Mouse (Mus musculus) CD8-positive naive resting alpha-beta T cell, adult 2 months (primary cell): Measurements from ENCODE around the gene Adgra3.

ENCODE experiments used
- DNase-seq, 2 experiments: peaks; one replicate each; pipeline ENCODE4 v3.0.0; 2022; ENCODE audit warnings: low read depth in 2 of 2, low spot score in 2 of 2

Adgra3 gene

GRCm38 (mm10) chr5:50058421-50059286 is at the start of gene Adgra3:
TSS of gene Adgra3 (minus strand) at chr5:50059006.
- peak in 1 of 2 experiments; percentile 1 for DNase-seq

- no peak for DNase-seq
Observed at GRCm38 (mm10) chr5:50083441-50083840, 24.6 kb upstream of the Adgra3 start.

GRCm38 (mm10) chr5:50074245-50074644 is 15.4 kb upstream of the Adgra3 start:
- DNase-seq = no peak

- no peak for DNase-seq
Observed at GRCm38 (mm10) chr5:50064236-50064635, 5.4 kb upstream of the Adgra3 start.

- no peak for DNase-seq
Observed at GRCm38 (mm10) chr5:50059586-50059985, 780 bp upstream of the Adgra3 start.

- no peak for DNase-seq
Observed at GRCm38 (mm10) chr5:50057612-50058420, 990 bp downstream of the Adgra3 start.

- DNase-seq = no peak
Observed at GRCm38 (mm10) chr5:50052456-50052855, 6.3 kb downstream of the Adgra3 start.

GRCm38 (mm10) chr5:50050668-50051425 is 8.0 kb downstream of the Adgra3 start:
- DNase-seq = no peak

GRCm38 (mm10) chr5:50050037-50050436 is 8.8 kb downstream of the Adgra3 start:
- DNase-seq = no peak

GRCm38 (mm10) chr5:50049506-50049905 is 9.3 kb downstream of the Adgra3 start:
- no peak for DNase-seq

GRCm38 (mm10) chr5:50048960-50049359 is 9.8 kb downstream of the Adgra3 start:
- no peak for DNase-seq

- DNase-seq = no peak
Observed at GRCm38 (mm10) chr5:50048271-50048851, 10.4 kb downstream of the Adgra3 start.

GRCm38 (mm10) chr5:50045180-50045579 is 13.6 kb downstream of the Adgra3 start:
- DNase-seq = no peak

- DNase-seq = no peak
Observed at GRCm38 (mm10) chr5:50043677-50044076, 15.1 kb downstream of the Adgra3 start.

GRCm38 (mm10) chr5:50042274-50042943 is 16.4 kb downstream of the Adgra3 start:
- DNase-seq = no peak

GRCm38 (mm10) chr5:50039521-50039920 is 19.3 kb downstream of the Adgra3 start:
- no peak for DNase-seq

- DNase-seq = no peak
Observed at GRCm38 (mm10) chr5:50037666-50038065, 21.1 kb downstream of the Adgra3 start.

- no peak for DNase-seq
Observed at GRCm38 (mm10) chr5:50034900-50035514, 23.8 kb downstream of the Adgra3 start.

- no peak for DNase-seq
Observed at GRCm38 (mm10) chr5:50034231-50034630, 24.6 kb downstream of the Adgra3 start.

- no peak for DNase-seq
Observed at GRCm38 (mm10) chr5:50033660-50034059, 25.1 kb downstream of the Adgra3 start.
